Mouse (Mus musculus): ENCODE results near the gene 2810004N23Rik. TPM values are rescaled to one million over a fixed set of nuclear protein-coding genes. Genes with fewer than 3 reads are reported as not detected.
A peak's percentile ranks its signal among the peaks of the same experiment; 100 is the strongest.

The 2810004N23Rik gene
- total RNA-seq, 2 experiments from 2014 or later, result 21.3 to 21.9 TPM

DNA sequence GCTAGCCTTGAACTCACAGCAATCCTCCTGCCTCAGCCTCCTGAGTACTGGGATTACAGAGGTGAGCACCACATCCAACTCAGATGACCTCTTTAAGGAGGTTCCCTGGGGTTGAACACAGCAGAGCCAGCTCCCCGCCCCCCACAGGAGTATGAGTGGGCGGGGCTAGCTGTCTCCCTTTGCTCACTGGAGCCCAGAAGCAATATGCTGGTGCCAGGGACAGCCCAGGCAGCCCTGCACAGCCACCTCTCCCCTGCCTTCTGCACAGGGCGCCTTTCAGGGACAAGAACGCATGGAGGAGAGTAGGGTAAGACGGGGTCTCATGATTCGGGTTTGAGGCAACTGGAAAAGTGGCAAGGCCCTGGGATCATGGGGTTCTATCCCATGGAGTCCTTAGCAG is 31.4 kb downstream of the 2810004N23Rik start:
- DNase-seq (ENCODE audit: extremely low spot score in 1 of 2, low spot score in 2 of 2), result no peak
- intact Hi-C loops (cut with DNase I), result no loop called here

- intact Hi-C loops (cut with DNase I), result no loop called here
- DNase-seq (ENCODE audit: extremely low spot score in 1 of 2, low spot score in 2 of 2), result no peak
Measured at GRCm38 (mm10) chr8:124830050-124830449, 32.9 kb downstream of the 2810004N23Rik start.

DNA sequence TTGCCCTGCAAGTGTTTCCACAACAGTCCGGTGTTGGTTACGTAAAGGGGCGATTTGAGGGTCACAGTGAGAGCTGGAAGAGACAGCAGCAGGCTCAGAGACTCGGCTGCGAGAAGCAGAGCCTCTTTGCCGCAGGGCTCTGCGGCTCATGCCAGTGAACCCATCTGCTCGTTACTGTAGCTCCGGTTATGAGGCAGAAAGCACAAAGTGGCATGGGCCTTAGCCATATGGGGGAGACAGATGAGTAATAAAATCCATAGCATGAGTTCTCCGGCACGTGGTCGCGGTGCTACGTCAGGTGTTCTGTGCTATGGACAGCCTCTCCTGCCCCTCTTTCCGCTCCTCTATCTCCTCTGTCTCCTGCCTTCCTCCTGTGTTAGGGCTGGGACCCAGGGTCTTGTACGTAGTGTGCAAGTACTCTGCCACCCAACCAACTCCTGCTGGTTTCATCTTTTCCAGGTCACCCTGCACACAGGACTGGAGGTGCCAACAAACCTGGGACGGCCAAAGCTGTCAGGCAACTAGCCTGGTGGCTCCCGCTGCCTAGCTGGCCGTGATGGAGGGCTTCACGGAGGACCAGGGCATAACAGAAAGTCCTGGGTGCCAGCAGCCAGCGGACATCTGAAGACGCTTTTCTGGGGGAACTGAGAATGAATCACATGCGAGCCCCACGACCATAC is 34.2 kb downstream of the 2810004N23Rik start:
- intact Hi-C loops (cut with DNase I), result no loop called here
- DNase-seq (ENCODE audit: extremely low spot score in 1 of 2, low spot score in 2 of 2), result no peak

DNA sequence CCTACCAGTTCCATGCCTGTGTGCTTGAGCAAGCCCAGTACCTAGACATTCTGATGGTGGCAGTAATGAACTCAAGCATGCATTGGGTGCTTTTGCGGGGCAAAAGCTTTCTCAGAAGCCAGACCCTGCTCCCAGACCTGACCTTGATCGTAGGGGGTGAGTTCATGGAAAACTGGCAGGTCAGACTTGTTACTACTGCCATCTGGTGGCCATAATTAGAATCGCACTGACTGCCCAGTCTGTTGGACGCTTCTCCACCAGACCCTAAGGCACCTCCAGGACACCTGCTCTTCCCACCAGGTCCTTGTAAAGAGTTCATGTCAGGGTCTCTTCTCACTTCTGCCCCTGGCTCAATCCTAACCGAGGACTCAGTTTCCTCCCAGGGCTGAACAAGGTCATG is 35.5 kb downstream of the 2810004N23Rik start:
- DNase-seq (ENCODE audit: extremely low spot score in 1 of 2, low spot score in 2 of 2), result peak; percentile 32 to 55
- intact Hi-C loops (cut with DNase I), result no loop called here

GRCm38 (mm10) chr8:124826658-124827057 is 36.3 kb downstream of the 2810004N23Rik start:
- intact Hi-C loops (cut with DNase I), result no loop called here
- DNase-seq (ENCODE audit: extremely low spot score in 1 of 2, low spot score in 2 of 2), result no peak

- intact Hi-C loops (cut with DNase I), result no loop called here
- no peak for DNase-seq (ENCODE audit: extremely low spot score in 1 of 2, low spot score in 2 of 2)
Measured at GRCm38 (mm10) chr8:124823497-124823896, 39.4 kb downstream of the 2810004N23Rik start.

GRCm38 (mm10) chr8:124820125-124820524 is 42.8 kb downstream of the 2810004N23Rik start:
- DNase-seq (ENCODE audit: extremely low spot score in 1 of 2, low spot score in 2 of 2), result no peak
- intact Hi-C loops (cut with DNase I), result no loop called here

DNA sequence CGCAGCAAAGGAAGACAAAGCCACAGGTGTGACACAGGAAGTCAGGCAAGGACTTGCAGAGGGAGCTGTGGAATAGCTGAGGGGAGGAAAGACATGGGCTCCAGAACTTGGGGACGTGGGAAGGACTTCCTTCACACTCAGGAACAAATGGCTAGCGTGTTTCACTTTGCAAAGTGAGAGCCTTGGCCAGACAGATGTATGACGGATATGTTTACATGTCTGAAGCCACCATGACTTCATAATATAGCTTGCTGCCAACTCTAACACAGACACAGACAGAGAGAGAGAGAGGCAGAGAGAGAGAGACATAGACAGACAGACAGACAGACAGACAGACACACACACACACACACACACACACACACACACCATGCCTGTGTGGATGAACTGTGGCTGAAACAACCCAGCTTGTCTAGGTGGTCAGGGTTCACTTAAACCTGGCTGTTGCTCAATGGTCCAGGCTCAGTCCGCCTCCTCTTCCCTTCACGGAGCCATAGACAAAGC is 43.3 kb downstream of the 2810004N23Rik start:
- intact Hi-C loops (cut with DNase I), result no loop called here
- DNase-seq (ENCODE audit: extremely low spot score in 1 of 2, low spot score in 2 of 2), result no peak

DNA sequence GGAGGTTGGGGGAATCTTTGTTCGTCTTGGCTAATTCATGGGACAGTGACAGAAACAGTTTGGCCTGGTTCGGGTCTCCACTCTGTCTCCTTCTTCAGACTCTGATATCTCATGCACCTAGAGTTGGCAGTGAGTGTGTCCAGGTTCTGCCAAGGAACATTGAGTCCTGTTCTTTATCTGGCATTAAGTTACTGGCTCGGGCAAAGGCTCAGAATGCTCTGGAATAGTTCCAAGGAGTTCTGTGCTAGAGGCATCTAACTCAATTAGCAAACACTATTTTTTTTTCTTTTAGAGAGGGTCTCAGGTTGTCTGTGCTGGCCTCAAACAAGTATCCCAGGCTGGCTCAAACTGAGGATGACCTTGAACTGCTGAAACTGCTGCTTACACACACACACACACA is 45.6 kb downstream of the 2810004N23Rik start:
- intact Hi-C loops (cut with DNase I), result no loop called here
- no peak for DNase-seq (ENCODE audit: extremely low spot score in 1 of 2, low spot score in 2 of 2)

DNA sequence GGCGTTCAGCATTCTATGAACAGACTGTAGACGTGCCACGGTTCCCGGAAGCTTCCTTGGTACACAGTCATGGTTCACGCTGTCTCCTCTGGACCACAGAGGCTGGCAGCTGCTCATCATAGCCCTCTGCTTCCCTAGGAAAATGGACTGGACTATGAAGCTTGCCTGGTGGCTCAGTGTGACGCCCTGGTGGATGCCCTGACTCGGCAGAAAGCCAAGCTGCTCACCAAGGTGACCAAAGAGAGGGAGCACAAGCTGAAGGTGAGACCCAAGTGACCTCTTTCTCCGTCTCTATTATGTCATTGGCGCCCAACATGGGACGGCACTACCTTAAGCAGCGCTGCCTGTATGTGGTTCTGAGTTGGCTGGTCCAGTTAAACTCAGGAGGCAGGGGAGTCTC is 46.1 kb downstream of the 2810004N23Rik start:
- intact Hi-C loops (cut with DNase I), result no loop called here
- no peak for DNase-seq (ENCODE audit: extremely low spot score in 1 of 2, low spot score in 2 of 2)

- DNase-seq (ENCODE audit: extremely low spot score in 1 of 2, low spot score in 2 of 2), result no peak
- intact Hi-C loops (cut with DNase I), result no loop called here
Measured at GRCm38 (mm10) chr8:124815870-124816269, 47.0 kb downstream of the 2810004N23Rik start.

DNA sequence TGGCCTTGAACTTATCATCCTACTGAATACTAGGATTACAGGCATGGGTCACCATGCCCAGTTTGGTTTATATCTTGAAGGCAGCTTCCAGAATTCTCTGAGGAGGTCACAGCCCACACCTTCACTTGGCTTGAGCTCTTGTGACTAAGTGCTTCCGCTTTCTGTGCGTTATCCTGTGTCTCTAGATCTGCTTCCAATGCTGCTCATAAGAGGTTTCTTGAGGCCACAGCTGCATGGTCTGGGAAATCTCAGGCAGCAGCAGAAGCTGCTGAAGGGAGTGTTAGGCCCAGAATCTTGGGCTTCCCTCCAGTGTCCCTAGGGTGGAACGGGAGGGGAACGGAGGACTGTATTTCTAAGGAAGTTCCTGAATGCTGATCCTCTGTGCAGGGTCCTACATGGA is 49.6 kb downstream of the 2810004N23Rik start:
- intact Hi-C loops (cut with DNase I), result no loop called here
- no peak for DNase-seq (ENCODE audit: extremely low spot score in 1 of 2, low spot score in 2 of 2)

GRCm38 (mm10) chr8:124810689-124811394 is 52.1 kb downstream of the 2810004N23Rik start:
- intact Hi-C loops (cut with DNase I), result no loop called here
- DNase-seq (ENCODE audit: extremely low spot score in 1 of 2, low spot score in 2 of 2), result no peak

GRCm38 (mm10) chr8:124810056-124810610 is 52.8 kb downstream of the 2810004N23Rik start:
- intact Hi-C loops (cut with DNase I), result no loop called here

DNA sequence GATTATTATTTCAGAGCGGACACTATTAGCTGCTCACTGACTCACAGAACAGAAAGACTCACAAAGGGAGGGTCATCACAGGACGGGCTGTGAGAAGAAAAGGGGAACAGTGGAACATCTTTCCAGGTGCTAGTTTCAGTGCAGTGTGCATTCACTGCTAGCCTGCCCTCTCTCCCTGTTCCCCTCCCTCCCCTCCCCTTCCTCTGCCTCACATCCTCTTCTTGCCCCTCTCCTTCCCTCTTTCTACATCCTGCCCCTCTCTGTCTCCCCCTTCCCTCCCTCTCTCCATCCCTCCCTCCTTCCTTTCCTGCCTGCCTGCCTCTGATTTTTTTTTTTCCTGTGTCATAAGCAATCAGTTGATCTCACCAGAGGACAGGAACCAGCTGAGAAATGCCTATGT is 53.5 kb downstream of the 2810004N23Rik start:
- intact Hi-C loops (cut with DNase I), result no loop called here
- no peak for DNase-seq (ENCODE audit: extremely low spot score in 1 of 2, low spot score in 2 of 2)

More at GRCm38 (mm10) chr8:124810056-124810610, 52.8 kb downstream of the 2810004N23Rik start:
- no peak for DNase-seq (ENCODE audit: extremely low spot score in 1 of 2, low spot score in 2 of 2)

DNA sequence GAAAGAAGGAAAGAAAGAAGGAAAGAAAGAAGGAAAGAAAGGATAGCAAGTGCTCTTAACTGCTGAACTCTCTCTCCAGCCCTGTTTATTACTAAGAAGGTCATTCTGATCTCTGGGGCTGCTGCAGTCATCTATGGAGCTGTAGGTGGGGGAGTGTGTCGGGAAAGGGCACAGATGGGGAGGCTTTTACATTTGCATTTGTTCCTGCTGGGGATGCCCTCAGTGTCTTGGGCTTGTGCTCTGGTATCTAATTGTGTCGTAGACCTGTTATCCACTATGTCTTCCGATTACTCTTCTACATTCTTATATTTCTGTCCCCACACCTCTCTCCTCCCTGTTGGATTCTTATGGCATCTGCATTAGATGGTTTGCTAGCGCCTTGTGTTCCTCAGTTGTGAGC is 56.9 kb downstream of the 2810004N23Rik start:
- intact Hi-C loops (cut with DNase I), result no loop called here
- no peak for DNase-seq (ENCODE audit: extremely low spot score in 1 of 2, low spot score in 2 of 2)

- DNase-seq (ENCODE audit: extremely low spot score in 1 of 2, low spot score in 2 of 2), result no peak
- intact Hi-C loops (cut with DNase I), result no loop called here
Measured at GRCm38 (mm10) chr8:124803824-124804702, 58.9 kb downstream of the 2810004N23Rik start.

DNA sequence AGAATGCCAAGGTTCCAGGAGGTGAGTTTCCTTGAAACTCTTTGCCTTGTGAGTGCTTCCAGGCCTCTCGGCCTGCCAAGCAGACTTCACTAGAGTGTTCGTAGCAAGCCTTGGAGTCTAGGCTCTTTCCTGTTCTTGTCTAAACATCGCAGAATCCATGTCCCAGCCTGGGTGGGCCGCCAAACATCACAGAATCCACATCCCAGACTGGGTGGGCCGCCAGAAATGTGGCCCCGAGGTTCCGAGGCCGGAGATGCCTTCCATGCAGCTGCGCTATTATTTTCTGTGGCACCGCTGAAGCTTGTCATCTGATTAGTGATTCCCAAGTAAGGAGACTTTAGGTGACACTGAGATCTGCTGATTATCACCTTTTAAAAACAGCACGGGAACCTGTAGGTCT is 62.4 kb downstream of the 2810004N23Rik start:
- intact Hi-C loops (cut with DNase I), result no loop called here
- DNase-seq (ENCODE audit: extremely low spot score in 1 of 2, low spot score in 2 of 2), result no peak

Data from left cerebral cortex, postnatal 10 days (tissue).